Mouse (Mus musculus) cerebellum, adult (tissue): Measurements from ENCODE around the gene Utp15.

ENCODE experiments used
- ATAC-seq: cut with Nextera tagmentation; 2 replicates; pipeline ENCODE4 v1.9.2; 2017; ENCODE audit warnings: mild to moderate bottlenecking, moderate library complexity, mixed read lengths; ENCODE audit not compliant: insufficient number of reproducible peaks, low FRiP score, low TSS enrichment

Utp15 gene

GRCm38 (mm10) chr13:98263458-98263987 is 682 bp upstream of the Utp15 start:
- ATAC-seq: no peak; the same call in 1 of the 2 replicates

GRCm38 (mm10) chr13:98254921-98255320 is 7.9 kb downstream of the Utp15 start:
- no peak for ATAC-seq

GRCm38 (mm10) chr13:98249594-98249993 is 13.2 kb downstream of the Utp15 start:
- no peak for ATAC-seq

GRCm38 (mm10) chr13:98245386-98245785 is 17.5 kb downstream of the Utp15 start:
- ATAC-seq: no peak

- ATAC-seq: no peak
Measured at GRCm38 (mm10) chr13:98244571-98245350, 18.1 kb downstream of the Utp15 start.

- no peak for ATAC-seq
Measured at GRCm38 (mm10) chr13:98241531-98242282, 21.1 kb downstream of the Utp15 start.

GRCm38 (mm10) chr13:98239978-98240641 is 22.7 kb downstream of the Utp15 start:
- no peak for ATAC-seq

GRCm38 (mm10) chr13:98235451-98235850 is 27.4 kb downstream of the Utp15 start:
- ATAC-seq: no peak

- no peak for ATAC-seq
Measured at GRCm38 (mm10) chr13:98230511-98230910, 32.3 kb downstream of the Utp15 start.

- ATAC-seq: no peak
Measured at GRCm38 (mm10) chr13:98226225-98226624, 36.6 kb downstream of the Utp15 start.

GRCm38 (mm10) chr13:98222848-98223247 is 40.0 kb downstream of the Utp15 start:
- ATAC-seq: no peak; the same call in 1 of the 2 replicates

- ATAC-seq: no peak
Measured at GRCm38 (mm10) chr13:98210137-98210536, 52.7 kb downstream of the Utp15 start.

GRCm38 (mm10) chr13:98208842-98209241 is 54.0 kb downstream of the Utp15 start:
- no peak for ATAC-seq

GRCm38 (mm10) chr13:98206546-98206870 is 56.3 kb downstream of the Utp15 start:
- ATAC-seq: no peak

GRCm38 (mm10) chr13:98205771-98206545 is 56.9 kb downstream of the Utp15 start, which contains the start of gene Arhgef28:
Arhgef28 (minus strand) TSS chr13:98206439.
- peak; percentile 64 for ATAC-seq

GRCm38 (mm10) chr13:98205111-98205510 is 57.7 kb downstream of the Utp15 start:
- no peak for ATAC-seq

- ATAC-seq: no peak
Measured at GRCm38 (mm10) chr13:98204371-98204770, 58.5 kb downstream of the Utp15 start.

GRCm38 (mm10) chr13:98201436-98201835 is 61.4 kb downstream of the Utp15 start:
- no peak for ATAC-seq
